Mouse (Mus musculus) embryonic facial prominence, embryonic 12.5 days (tissue): ENCODE measurements around the gene Gm7075. TPM values are rescaled to one million over a fixed set of nuclear protein-coding genes. Genes with fewer than 3 reads are reported as not detected.
A peak's percentile ranks its signal among the peaks of the same experiment; 100 is the strongest.

Experiments used
- ATAC-seq: fragments of 200-750 bp; cut with Nextera tagmentation; 2 replicates; pipeline ENCODE4 v1.8.0; 2017; ENCODE audit not compliant: insufficient number of reproducible peaks, insufficient read depth, low FRiP score, low TSS enrichment
- H3K27ac ChIP-seq: fragments of 300-500 bp; sonication (generic); 2 replicates; pipeline ENCODE4 v1.5.1; 2016; ENCODE audit warnings: mild to moderate bottlenecking
- H3K27me3 ChIP-seq: fragments of 300-500 bp; sonication (generic); 2 replicates; pipeline ENCODE4 v1.6.1; 2016; ENCODE audit warnings: mild to moderate bottlenecking, moderate library complexity
- H3K36me3 ChIP-seq: fragments of 300-500 bp; sonication (generic); 2 replicates; pipeline ENCODE4 v1.6.1; 2016; ENCODE audit warnings: mild to moderate bottlenecking
- H3K4me1 ChIP-seq: fragments of 300-500 bp; sonication (generic); 2 replicates; pipeline ENCODE4 v1.6.1; 2016
- H3K4me2 ChIP-seq: fragments of 300-500 bp; sonication (generic); replicated peaks from 2 replicates; pipeline ENCODE4 v1.6.1; 2016; ENCODE audit warnings: mild to moderate bottlenecking, moderate library complexity
- H3K4me3 ChIP-seq: fragments of 300-500 bp; sonication (generic); 2 replicates; pipeline ENCODE4 v1.5.1; 2016; ENCODE audit warnings: mild to moderate bottlenecking
- H3K9ac ChIP-seq: fragments of 300-500 bp; sonication (generic); 2 replicates; pipeline ENCODE4 v1.6.1; 2016; ENCODE audit warnings: mild to moderate bottlenecking, moderate library complexity
- H3K9me3 ChIP-seq: fragments of 300-500 bp; sonication (generic); 2 replicates; pipeline ENCODE4 v1.6.1; 2016; ENCODE audit warnings: mild to moderate bottlenecking, moderate library complexity
- WGBS: fragments of 180-500 bp; shearing (Covaris S2); methylation state at CpG from one replicate; pipeline ENCODE4 v1.1.7; 2016; 5-methylcytosine and 5-hydroxymethylcytosine counted together
- polyA plus RNA-seq: library from polyadenylated mRNA; unstranded; fragments of >200 nt; fragmentation: Nextera tagmentation; extraction: Ambion mirVana; gene quantifications from 2 replicates; pipeline ENCODE4 v1.2.1, GENCODE M21; 2016

Gm7075 gene
- polyA plus RNA-seq, 1 experiment from 2014 or later, result not detected

- Histone ChIP-seq H3K9ac (no peak overlapping the region), H3K27ac (no peak overlapping the region), H3K36me3 (no peaks in the 10 kb centered on the region), H3K9me3 (no peaks in the 10 kb centered on the region), H3K4me3 (no peak overlapping the region), H3K4me1 (no peaks in the 10 kb centered on the region), H3K27me3 (no peaks in the 10 kb centered on the region), H3K4me2 (no peak overlapping the region)
- no peak for ATAC-seq
- 90% methylated on average over 7 of the region's 7 CpGs for WGBS
These were observed 9.7 kb upstream of the Gm7075 start for GRCm38 (mm10) chr10:63431221-63431736.

GRCm38 (mm10) chr10:63429785-63430305, 8.3 kb upstream of the Gm7075 start, which contains the start of gene Ctnna3:
TSS of gene Ctnna3 (plus strand) at chr10:63430098.
- Histone ChIP-seq H3K27ac (peak within 1 kb of the TSS; percentile 80), H3K4me3 (peak within 1 kb of the TSS; percentile 66), H3K36me3 (no peaks in the 10 kb centered on the region), H3K27me3 (no peaks in the 10 kb centered on the region), H3K9ac (peak within 1 kb of the TSS; percentile 64), H3K9me3 (no peaks in the 10 kb centered on the region), H3K4me2 (peak within 1 kb of the TSS; percentile 56), H3K4me1 (no peaks in the 10 kb centered on the region)
- peak; percentile 96 for ATAC-seq
- under 1% methylated on average over 55 of the region's 55 CpGs for WGBS

- no peaks in the 10 kb centered on the region for H3K27me3 ChIP-seq
- H3K9me3 ChIP-seq, result no peaks in the 10 kb centered on the region
- peak overlapping the region; percentile 80 for H3K27ac ChIP-seq
- peak overlapping the region; percentile 64 for H3K9ac ChIP-seq
- H3K4me3 ChIP-seq, result peak overlapping the region; percentile 66
- no peaks in the 10 kb centered on the region for H3K36me3 ChIP-seq
- peak; percentile 88 for ATAC-seq
- no peaks in the 10 kb centered on the region for H3K4me1 ChIP-seq
- peak overlapping the region; percentile 56 for H3K4me2 ChIP-seq
- WGBS, result under 1% methylated on average over 27 of the region's 34 CpGs
These were observed 7.8 kb upstream of the Gm7075 start for GRCm38 (mm10) chr10:63429380-63429779.

GRCm38 (mm10) chr10:63429023-63429340, 7.4 kb upstream of the Gm7075 start:
- peak overlapping the region; percentile 56 for H3K4me2 ChIP-seq
- no peaks in the 10 kb centered on the region for H3K9me3 ChIP-seq
- H3K27ac ChIP-seq, result peak overlapping the region; percentile 25; the same call in 1 of the 2 replicates
- peak overlapping the region; percentile 66 for H3K4me3 ChIP-seq
- H3K4me1 ChIP-seq, result no peaks in the 10 kb centered on the region
- no peaks in the 10 kb centered on the region for H3K27me3 ChIP-seq
- WGBS, result 2% methylated on average over 11 of the region's 11 CpGs
- H3K9ac ChIP-seq, result peak overlapping the region; percentile 28
- no peak for ATAC-seq
- H3K36me3 ChIP-seq, result no peaks in the 10 kb centered on the region

- H3K27ac ChIP-seq, result peak overlapping the region; percentile 25; the same call in 1 of the 2 replicates
These were observed 6.8 kb upstream of the Gm7075 start for GRCm38 (mm10) chr10:63428243-63429022.

GRCm38 (mm10) chr10:63427146-63427545, 5.6 kb upstream of the Gm7075 start:
- no peak overlapping the region for H3K27ac ChIP-seq
- no peak for ATAC-seq
- H3K4me1 ChIP-seq, result no peaks in the 10 kb centered on the region
- WGBS, result 64% methylated on average over 8 of the region's 8 CpGs
- H3K9ac ChIP-seq, result no peak overlapping the region
- H3K36me3 ChIP-seq, result no peaks in the 10 kb centered on the region
- no peak overlapping the region for H3K4me3 ChIP-seq
- H3K27me3 ChIP-seq, result no peaks in the 10 kb centered on the region
- H3K4me2 ChIP-seq, result no peak overlapping the region
- H3K9me3 ChIP-seq, result no peaks in the 10 kb centered on the region

More at GRCm38 (mm10) chr10:63428243-63429022, 6.8 kb upstream of the Gm7075 start:
- Histone ChIP-seq H3K9me3 (no peaks in the 10 kb centered on the region), H3K4me3 (peak overlapping the region; percentile 66), H3K27me3 (no peaks in the 10 kb centered on the region), H3K4me2 (peak overlapping the region; percentile 56), H3K9ac (peak overlapping the region; percentile 28), H3K4me1 (no peaks in the 10 kb centered on the region), H3K36me3 (no peaks in the 10 kb centered on the region)
- ATAC-seq, result no peak
- 24% methylated on average over 19 of the region's 19 CpGs for WGBS

- Histone ChIP-seq H3K27ac (no peak overlapping the region), H3K4me2 (no peak overlapping the region), H3K27me3 (no peaks in the 10 kb centered on the region), H3K36me3 (no peaks in the 10 kb centered on the region), H3K9ac (no peak overlapping the region), H3K4me3 (no peak overlapping the region), H3K9me3 (no peaks in the 10 kb centered on the region), H3K4me1 (no peaks in the 10 kb centered on the region)
- no peak for ATAC-seq
These were observed 2.9 kb upstream of the Gm7075 start for GRCm38 (mm10) chr10:63424475-63424814.

- no peak overlapping the region for H3K27ac ChIP-seq
- WGBS, result 89% methylated on average over 9 of the region's 9 CpGs
- H3K4me1 ChIP-seq, result no peaks in the 10 kb centered on the region
- no peak overlapping the region for H3K4me2 ChIP-seq
- no peak for ATAC-seq
- no peaks in the 10 kb centered on the region for H3K27me3 ChIP-seq
- H3K4me3 ChIP-seq, result no peak overlapping the region
- no peak overlapping the region for H3K9ac ChIP-seq
- no peaks in the 10 kb centered on the region for H3K9me3 ChIP-seq
- H3K36me3 ChIP-seq, result no peaks in the 10 kb centered on the region
These were observed 2.2 kb upstream of the Gm7075 start for GRCm38 (mm10) chr10:63423591-63424474.

- H3K4me1 ChIP-seq, result no peaks in the 10 kb centered on the region
- H3K9me3 ChIP-seq, result no peaks in the 10 kb centered on the region
- no peak overlapping the region for H3K4me3 ChIP-seq
- no peak overlapping the region for H3K9ac ChIP-seq
- H3K36me3 ChIP-seq, result no peaks in the 10 kb centered on the region
- no peak for ATAC-seq
- 88% methylated on average over 5 of the region's 5 CpGs for WGBS
- no peak overlapping the region for H3K4me2 ChIP-seq
- no peaks in the 10 kb centered on the region for H3K27me3 ChIP-seq
- no peak overlapping the region for H3K27ac ChIP-seq
These were observed 1.1 kb upstream of the Gm7075 start for GRCm38 (mm10) chr10:63422736-63422992.

GRCm38 (mm10) chr10:63417061-63417460, 4.5 kb downstream of the Gm7075 start:
- H3K4me1 ChIP-seq, result no peaks in the 10 kb centered on the region
- WGBS, result 45% methylated on average over 5 of the region's 5 CpGs
- no peaks in the 10 kb centered on the region for H3K27me3 ChIP-seq
- no peak overlapping the region for H3K4me2 ChIP-seq
- no peak for ATAC-seq
- H3K9ac ChIP-seq, result no peak overlapping the region
- H3K27ac ChIP-seq, result no peak overlapping the region
- no peaks in the 10 kb centered on the region for H3K36me3 ChIP-seq
- no peak overlapping the region for H3K4me3 ChIP-seq
- no peaks in the 10 kb centered on the region for H3K9me3 ChIP-seq

- Histone ChIP-seq H3K4me3 (no peak overlapping the region), H3K9ac (no peak overlapping the region), H3K27ac (no peak overlapping the region), H3K27me3 (no peaks in the 10 kb centered on the region), H3K4me1 (no peaks in the 10 kb centered on the region), H3K36me3 (no peaks in the 10 kb centered on the region), H3K4me2 (no peak overlapping the region), H3K9me3 (no peaks in the 10 kb centered on the region)
- ATAC-seq, result no peak
- 58% methylated on average over 7 of the region's 7 CpGs for WGBS
These were observed 5.7 kb downstream of the Gm7075 start for GRCm38 (mm10) chr10:63415850-63416249.

GRCm38 (mm10) chr10:63415287-63415686, 6.3 kb downstream of the Gm7075 start:
- no peak overlapping the region for H3K4me3 ChIP-seq
- no peaks in the 10 kb centered on the region for H3K36me3 ChIP-seq
- no peaks in the 10 kb centered on the region for H3K27me3 ChIP-seq
- H3K27ac ChIP-seq, result no peak overlapping the region
- peaks cover under 1% of the 10 kb centered on the region; the same call in 1 of the 2 replicates for H3K4me1 ChIP-seq
- H3K9ac ChIP-seq, result no peak overlapping the region
- no peaks in the 10 kb centered on the region for H3K9me3 ChIP-seq
- H3K4me2 ChIP-seq, result no peak overlapping the region
- 74% methylated on average over 7 of the region's 7 CpGs for WGBS
- no peak for ATAC-seq
